Mouse (Mus musculus) bone marrow macrophage, adult 2 months (primary cell): ENCODE measurements around the gene Pamr1. TPM values are rescaled to one million over a fixed set of nuclear protein-coding genes. Genes with fewer than 3 reads are reported as not detected.

ENCODE experiments used
- H3K27ac ChIP-seq: 2 replicates; pipeline ENCODE4 v1.5.1; 2012; ENCODE audit warnings: low read depth, low read length; ENCODE audit not compliant: insufficient read depth
- H3K4me1 ChIP-seq: 2 replicates; pipeline ENCODE4 v1.6.1; 2012; ENCODE audit warnings: low read length; ENCODE audit not compliant: control insufficient read depth, insufficient read depth
- H3K4me3 ChIP-seq: 2 replicates; pipeline ENCODE4 v1.5.1; 2012; ENCODE audit warnings: mild to moderate bottlenecking, low read length, moderate library complexity; ENCODE audit not compliant: insufficient read depth
- CTCF ChIP-seq: IDR thresholded peaks from 2 replicates; pipeline ENCODE4 v1.5.1; 2012; ENCODE audit warnings: low read depth, mild to moderate bottlenecking, low read length, moderate library complexity
- POLR2A ChIP-seq: IDR thresholded peaks from 2 replicates; pipeline ENCODE4 v1.6.1; 2012; ENCODE audit warnings: mild to moderate bottlenecking, low read depth, low read length, borderline replicate concordance
- polyA plus RNA-seq: library from polyadenylated mRNA; stranded (reverse); fragments of >200 nt; gene quantifications from 2 replicates; pipeline ENCODE4 v1.2.4, GENCODE M21; 2012; ENCODE audit not compliant: missing spikeins, insufficient read depth, insufficient read length

Pamr1 gene
- polyA plus RNA-seq: not detected in 2 replicates

GRCm38 (mm10) chr2:102549611-102550266 is at the start of gene Pamr1:
Gene Pamr1, plus strand, starts transcription at chr2:102550012.
- Histone ChIP-seq H3K27ac (no peak within 1 kb of the TSS), H3K4me1 (no peaks in the 10 kb centered on the region), H3K4me3 (no peak within 1 kb of the TSS)
- TF ChIP-seq POLR2A: no peak
- no peak for TF ChIP-seq CTCF

GRCm38 (mm10) chr2:102507633-102508032 is 42.2 kb upstream of the Pamr1 start:
- H3K4me3 ChIP-seq: no peak overlapping the region
- TF ChIP-seq CTCF: no peak
- no peak for TF ChIP-seq POLR2A
- H3K27ac ChIP-seq: no peak overlapping the region
- H3K4me1 ChIP-seq: no peaks in the 10 kb centered on the region

- Histone ChIP-seq H3K27ac (no peak overlapping the region), H3K4me1 (no peaks in the 10 kb centered on the region), H3K4me3 (no peak overlapping the region)
- TF ChIP-seq POLR2A: no peak
- TF ChIP-seq CTCF: no peak
These were observed 41.7 kb upstream of the Pamr1 start for GRCm38 (mm10) chr2:102508154-102508553.

- TF ChIP-seq POLR2A (no peak), CTCF (no peak)
- Histone ChIP-seq H3K4me3 (no peak overlapping the region), H3K27ac (no peak overlapping the region), H3K4me1 (no peaks in the 10 kb centered on the region)
These were observed 29.9 kb upstream of the Pamr1 start for GRCm38 (mm10) chr2:102519956-102520355.

- Histone ChIP-seq H3K4me3 (no peak overlapping the region), H3K4me1 (no peaks in the 10 kb centered on the region), H3K27ac (no peak overlapping the region)
- no peak for TF ChIP-seq POLR2A
- TF ChIP-seq CTCF: no peak
These were observed 22.2 kb upstream of the Pamr1 start for GRCm38 (mm10) chr2:102527563-102527962.

- Histone ChIP-seq H3K4me3 (no peak overlapping the region), H3K4me1 (no peaks in the 10 kb centered on the region), H3K27ac (no peak overlapping the region)
- TF ChIP-seq CTCF (no peak), POLR2A (no peak)
These were observed 16.4 kb upstream of the Pamr1 start for GRCm38 (mm10) chr2:102533437-102533836.

GRCm38 (mm10) chr2:102536766-102537165 is 13.0 kb upstream of the Pamr1 start:
- Histone ChIP-seq H3K27ac (no peak overlapping the region), H3K4me3 (no peak overlapping the region), H3K4me1 (no peaks in the 10 kb centered on the region)
- TF ChIP-seq POLR2A: no peak
- no peak for TF ChIP-seq CTCF

GRCm38 (mm10) chr2:102540438-102541230 is 9.2 kb upstream of the Pamr1 start:
- TF ChIP-seq CTCF (no peak), POLR2A (no peak)
- H3K27ac ChIP-seq: no peak overlapping the region
- H3K4me1 ChIP-seq: no peaks in the 10 kb centered on the region
- H3K4me3 ChIP-seq: no peak overlapping the region

GRCm38 (mm10) chr2:102541404-102542125 is 8.2 kb upstream of the Pamr1 start:
- Histone ChIP-seq H3K27ac (no peak overlapping the region), H3K4me3 (no peak overlapping the region), H3K4me1 (no peaks in the 10 kb centered on the region)
- no peak for TF ChIP-seq POLR2A
- TF ChIP-seq CTCF: no peak
